Mouse (Mus musculus) G1E-ER4 (cell line): ENCODE measurements around the gene Nutm1. TPM values are rescaled to one million over a fixed set of nuclear protein-coding genes. Genes with fewer than 3 reads are reported as not detected.

Experiments used
- GATA1 ChIP-seq: IDR thresholded peaks from one replicate; pipeline ENCODE4 v1.8.0; 2012; ENCODE audit warnings: low read length, inconsistent platforms
- polyA plus RNA-seq: library from polyadenylated mRNA; stranded (reverse); fragments of >175 nt; gene quantifications from 2 replicates; pipeline ENCODE4 v1.2.3, GENCODE M21; 2012

Gene Nutm1
- polyA plus RNA-seq, result 0.03 TPM in 1 of 2 replicates, not detected in the other

DNA sequence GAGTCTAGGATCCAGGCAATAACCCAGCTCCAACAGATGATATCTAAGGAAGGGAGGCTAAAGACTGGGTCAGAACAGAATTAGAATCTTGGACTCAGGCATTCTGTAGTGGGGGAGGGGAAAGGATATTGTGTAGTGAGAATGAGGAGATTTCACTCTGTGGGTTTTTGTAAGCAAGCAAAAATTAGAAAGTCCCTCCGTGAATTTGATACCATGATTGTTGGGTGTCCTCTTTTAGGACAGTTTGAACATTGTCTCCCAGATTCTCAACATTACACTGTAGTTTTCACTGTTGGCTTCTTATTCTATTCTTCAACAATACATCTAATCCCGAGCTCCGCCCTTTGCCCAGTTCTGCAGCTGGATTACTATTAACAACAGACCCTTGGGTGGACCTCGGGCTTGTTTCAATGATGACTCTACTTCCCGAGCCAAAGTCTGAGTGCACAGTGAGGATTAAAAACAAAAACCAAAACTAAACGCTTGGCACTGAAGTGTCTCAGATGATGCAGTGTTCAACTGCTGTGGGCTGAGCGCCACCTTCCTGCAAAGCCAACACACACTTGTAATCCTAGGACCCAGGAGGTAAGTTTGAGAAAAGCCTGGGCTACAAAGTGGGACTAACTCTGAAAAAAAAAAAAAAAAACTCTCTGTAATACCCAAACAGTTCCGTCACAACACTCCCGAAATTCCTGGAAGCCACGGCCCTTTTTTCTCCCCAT is at the start of gene Nutm1:
Nutm1 (minus strand) TSS at position 51 of the 722 bp plus-strand sequence.
- TF ChIP-seq GATA1, result no peak

GRCm38 (mm10) chr2:112308671-112309070 is 49.6 kb upstream of the Nutm1 start:
- no peak for TF ChIP-seq GATA1

GRCm38 (mm10) chr2:112298221-112298620 is 39.1 kb upstream of the Nutm1 start:
- no peak for TF ChIP-seq GATA1

DNA sequence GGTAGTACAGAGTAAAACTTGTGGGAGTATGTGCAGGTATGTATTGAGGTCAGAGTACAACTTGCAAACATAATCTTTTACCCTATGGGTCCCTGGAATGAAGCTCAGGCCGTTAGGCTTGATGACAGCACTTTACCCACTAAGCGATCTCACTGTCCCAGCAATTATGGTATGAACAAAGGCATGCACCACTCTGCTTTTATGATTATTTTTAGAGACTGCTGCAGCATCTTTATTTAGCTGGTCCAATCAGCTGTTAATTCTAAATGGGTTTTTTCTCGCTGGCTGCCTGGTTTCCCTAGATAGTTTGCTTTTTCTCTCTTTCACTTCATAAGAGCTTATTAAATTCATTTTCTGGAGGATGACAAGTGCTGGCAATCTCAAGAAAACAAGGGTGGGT is 37.1 kb upstream of the Nutm1 start:
- no peak for TF ChIP-seq GATA1

GRCm38 (mm10) chr2:112292823-112293222 is 33.7 kb upstream of the Nutm1 start:
- no peak for TF ChIP-seq GATA1

GRCm38 (mm10) chr2:112289507-112289906 is 30.4 kb upstream of the Nutm1 start:
- TF ChIP-seq GATA1, result no peak

- TF ChIP-seq GATA1, result no peak
These were observed 28.0 kb upstream of the Nutm1 start for GRCm38 (mm10) chr2:112287059-112287458.

- TF ChIP-seq GATA1, result no peak
These were observed 25.9 kb upstream of the Nutm1 start for GRCm38 (mm10) chr2:112285031-112285390.

DNA sequence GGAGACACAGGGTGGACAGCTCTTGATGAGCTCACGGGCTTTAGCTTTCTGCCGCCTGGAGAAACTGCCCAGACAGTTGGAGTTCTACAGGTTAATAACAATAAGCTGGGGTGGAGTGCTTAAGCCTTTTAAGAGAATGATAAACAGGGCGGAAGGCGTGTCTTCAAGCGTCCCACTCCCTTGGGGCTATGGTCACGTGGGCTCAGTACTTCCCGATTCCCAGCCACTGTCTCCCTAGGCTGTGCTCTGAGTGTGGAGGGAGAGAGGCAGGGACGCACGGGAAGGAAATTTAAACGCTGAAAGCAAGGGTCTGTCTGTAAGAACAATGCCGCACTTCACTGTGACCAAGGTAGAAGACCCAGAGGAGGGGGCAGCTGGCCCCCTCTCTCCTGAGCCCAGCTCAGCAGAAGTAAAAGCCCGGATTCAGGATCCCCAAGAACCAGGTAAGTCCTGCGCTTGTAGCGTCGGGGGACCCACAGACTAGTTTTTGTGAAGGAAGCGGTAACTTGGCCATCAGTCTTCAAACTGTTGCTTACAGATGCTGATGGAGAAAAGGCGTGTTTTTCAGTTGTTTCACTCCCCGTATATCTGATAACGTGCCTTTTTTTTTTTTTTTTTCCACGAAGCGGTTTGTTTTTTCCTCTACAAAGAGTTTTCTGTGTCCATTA is 25.4 kb upstream of the Nutm1 start:
- TF ChIP-seq GATA1, result no peak

DNA sequence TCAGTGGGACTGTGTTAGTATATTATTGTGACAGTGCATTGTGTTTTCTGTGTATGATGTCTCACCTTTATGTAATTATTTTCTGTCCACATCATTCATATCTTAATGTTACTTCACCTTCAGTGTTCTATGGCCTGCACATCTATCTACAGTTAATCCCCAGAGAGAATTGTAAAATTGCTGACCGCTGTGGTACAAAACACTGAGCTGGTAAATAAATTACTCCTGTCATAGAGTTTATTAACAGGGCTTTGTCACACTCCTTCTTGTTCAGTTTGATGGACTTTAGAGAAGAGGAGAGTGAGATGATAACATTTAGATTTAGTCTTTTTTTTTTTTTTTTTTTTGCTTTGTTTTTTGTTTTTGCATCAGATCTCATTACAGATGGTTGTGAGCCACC is 23.8 kb upstream of the Nutm1 start:
- TF ChIP-seq GATA1, result no peak

GRCm38 (mm10) chr2:112276870-112277269 is 17.8 kb upstream of the Nutm1 start:
- no peak for TF ChIP-seq GATA1

DNA sequence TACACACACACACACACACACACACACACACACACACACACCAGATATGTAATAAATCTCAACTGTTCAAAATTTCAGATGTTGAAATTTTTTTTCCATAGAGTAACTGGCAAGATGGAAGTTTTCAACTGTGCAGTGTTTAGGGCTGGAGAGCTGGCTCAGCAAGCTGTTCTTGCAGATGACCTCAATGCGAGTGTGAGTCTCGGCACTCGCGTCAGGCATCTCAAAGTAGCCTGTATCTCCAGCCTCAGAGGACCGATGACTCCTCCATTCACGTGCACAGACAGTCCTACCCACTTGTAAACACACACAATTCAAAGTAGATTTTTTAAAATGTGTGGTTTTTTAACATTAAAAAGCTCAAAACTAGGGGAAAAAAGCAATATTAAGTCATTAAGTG is 14.4 kb upstream of the Nutm1 start:
- TF ChIP-seq GATA1, result no peak

DNA sequence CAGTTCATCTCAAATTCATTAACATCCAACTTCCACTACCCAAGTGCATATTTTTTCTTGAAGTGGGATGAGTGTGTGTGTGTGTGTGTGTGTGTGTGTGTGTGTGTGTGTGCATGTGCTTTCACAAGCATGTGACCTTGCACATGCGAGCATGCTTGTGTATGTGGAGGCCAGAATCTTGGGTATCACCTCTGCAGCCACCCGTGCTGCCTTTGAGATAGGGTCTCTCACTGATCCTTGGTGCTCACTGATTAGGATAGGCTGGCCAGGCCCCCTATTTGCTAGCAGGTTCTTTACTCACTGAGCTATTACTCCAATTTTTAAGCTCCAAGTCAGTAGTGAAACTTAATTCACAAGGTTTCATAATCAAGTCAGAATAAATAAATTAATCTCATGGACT is 13.8 kb upstream of the Nutm1 start:
- no peak for TF ChIP-seq GATA1

DNA sequence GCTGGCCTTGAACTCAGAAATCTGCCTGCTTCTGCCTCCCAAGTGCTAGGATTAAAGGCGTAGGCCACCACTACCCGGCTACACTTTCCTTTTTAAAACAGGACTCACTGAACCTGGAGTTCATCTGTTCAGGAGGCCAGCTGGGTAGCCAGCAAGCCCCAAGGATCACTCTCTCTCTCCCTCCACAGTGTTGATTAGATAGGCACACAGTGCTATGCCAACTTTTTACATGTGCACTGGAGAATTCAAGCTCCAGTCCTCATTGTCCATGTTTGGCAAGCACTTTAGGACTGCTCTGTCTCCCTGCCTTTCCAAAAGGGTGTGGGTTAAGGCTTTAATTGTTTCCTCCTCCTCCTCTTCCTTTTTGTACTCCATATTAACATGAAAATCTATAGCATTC is 10.9 kb upstream of the Nutm1 start:
- TF ChIP-seq GATA1, result no peak

- no peak for TF ChIP-seq GATA1
These were observed 8.6 kb upstream of the Nutm1 start for GRCm38 (mm10) chr2:112267547-112268269.

- TF ChIP-seq GATA1, result no peak
These were observed 7.7 kb upstream of the Nutm1 start for GRCm38 (mm10) chr2:112266780-112267179.

GRCm38 (mm10) chr2:112266242-112266592 is 7.1 kb upstream of the Nutm1 start, which contains the start of gene Gm21985:
Gene Gm21985 (plus strand): TSS chr2:112266314.
- no peak for TF ChIP-seq GATA1
